Mouse (Mus musculus): Measurements from ENCODE around the gene Rptor.

DNA sequence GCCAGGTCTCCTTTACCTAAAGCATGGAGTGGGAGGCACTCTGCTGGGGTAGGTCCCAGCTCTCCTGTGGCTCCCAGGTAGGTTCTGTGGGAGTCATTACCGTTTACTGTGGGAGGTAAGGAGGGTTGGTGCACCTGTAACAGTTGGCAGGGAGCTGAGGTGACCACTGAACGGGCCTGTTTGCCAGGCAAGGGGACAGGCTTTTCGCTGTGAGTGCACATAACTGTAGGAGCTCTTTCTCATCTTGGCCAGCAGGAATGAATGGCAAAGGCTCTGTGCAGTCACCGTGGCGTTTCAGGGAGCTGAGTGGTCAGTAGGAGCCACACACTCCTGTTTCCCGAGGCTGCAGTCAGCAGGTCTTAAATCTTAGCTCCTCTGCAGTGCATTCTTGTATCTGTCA, 72.8 kb downstream of the Rptor start:
- TF ChIP-seq POLR2A (IDR thresholded peaks at IDR 0.05; ENCODE audit: extremely low read depth, insufficient read depth, low read length) (no peak), CTCF (IDR thresholded peaks at IDR 0.05; ENCODE audit: low read depth, low read length) (no peak)

Measured in liver, adult 2 months (tissue).